Mouse (Mus musculus) c-Kit-negative CD71-positive TER-119-positive erythroid progenitor cells, embryonic 14.5 days (primary cell): ENCODE results near the gene Ctdsp1.
"Not testable (repeated sequence)": the region's sequence is repeated elsewhere in the genome, so short reads cannot be mapped to it uniquely, and the experiment has no call there.

Source experiments
- DNase-seq: peaks from one replicate; pipeline ENCODE4 v3.0.0-alpha.2; 2013; ENCODE audit warnings: low read depth, low spot score

The Ctdsp1 gene

DNA sequence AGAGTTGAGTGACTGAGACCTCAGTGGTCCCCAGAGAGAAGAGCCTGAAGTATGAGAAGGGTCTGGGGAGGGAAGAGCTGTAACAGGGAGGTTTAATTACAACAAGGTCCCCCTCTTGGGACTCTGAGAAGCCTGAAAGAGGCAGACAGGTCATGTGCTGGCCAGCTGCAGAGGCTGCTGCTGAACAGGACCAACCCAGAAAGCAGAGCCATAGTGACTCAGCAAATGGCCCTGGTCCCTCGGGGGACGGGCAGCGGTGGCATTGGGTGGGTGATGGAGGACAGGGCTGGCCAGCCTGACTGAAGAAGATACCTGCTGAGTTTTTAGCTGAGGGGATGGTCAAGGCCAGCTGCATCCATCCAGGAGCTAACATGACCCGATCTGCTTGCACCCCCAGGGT lies 14.9 kb upstream of the Ctdsp1 start:
- DNase-seq: no peak

DNA sequence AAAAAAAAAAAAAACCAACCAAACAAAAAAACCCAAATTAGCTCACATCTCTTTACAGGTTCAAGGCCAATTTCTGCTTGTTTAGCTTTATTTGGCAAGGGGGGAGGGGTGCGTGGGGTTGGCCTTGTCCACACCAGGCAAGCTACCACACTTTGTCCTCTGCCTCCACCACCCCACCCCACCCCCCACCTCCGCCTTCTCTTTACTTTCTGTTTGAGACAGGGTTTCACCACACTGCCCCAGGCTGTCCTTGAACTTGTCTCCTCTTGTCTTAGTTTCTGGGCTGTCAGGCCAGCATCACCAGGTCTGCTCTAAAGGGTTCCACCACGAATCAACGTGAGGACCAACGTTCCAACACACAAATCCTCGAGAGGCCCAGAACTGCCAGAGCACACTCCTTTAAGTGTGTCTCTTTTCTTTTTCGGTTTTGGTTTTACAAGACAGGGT lies 12.2 kb upstream of the Ctdsp1 start:
- no peak for DNase-seq

DNA sequence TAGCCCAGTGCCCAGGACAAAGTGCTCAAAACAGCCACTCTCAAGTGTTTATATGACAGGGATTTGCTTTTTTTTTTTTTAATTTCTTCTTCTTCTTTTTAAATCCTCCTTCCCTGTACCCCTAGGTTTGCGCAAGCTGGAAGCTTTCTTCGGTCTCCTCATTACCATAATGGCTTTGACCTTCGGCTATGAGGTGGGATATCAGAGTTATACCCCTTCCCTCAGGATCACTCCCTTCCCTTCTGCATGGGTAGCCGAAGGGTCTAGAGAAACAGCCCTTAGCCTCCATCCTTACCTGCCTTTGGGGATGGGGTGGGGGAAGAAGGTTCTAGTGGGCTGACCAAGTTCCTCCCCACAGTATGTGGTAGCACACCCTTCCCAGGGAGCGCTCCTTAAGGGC lies 10.8 kb upstream of the Ctdsp1 start:
- no peak for DNase-seq

DNA sequence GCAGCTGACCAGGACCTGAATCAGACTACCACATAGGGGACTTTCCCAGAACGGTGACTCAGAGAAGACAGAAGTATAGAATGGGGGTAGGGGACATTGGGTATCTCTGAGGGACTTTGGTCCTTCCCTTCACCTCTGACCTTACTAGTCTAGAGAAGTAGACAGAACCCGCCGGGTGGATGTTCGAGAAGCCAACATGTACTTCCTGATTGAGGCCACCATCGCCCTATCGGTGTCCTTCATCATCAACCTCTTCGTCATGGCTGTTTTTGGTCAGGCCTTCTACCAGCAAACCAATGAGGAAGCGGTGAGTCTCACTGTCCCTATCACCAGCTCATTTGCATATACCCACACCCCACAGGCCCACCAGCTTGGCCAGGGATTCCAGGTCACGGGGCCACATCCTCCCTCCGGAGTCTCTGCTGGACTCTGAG lies 9.7 kb upstream of the Ctdsp1 start:
- no peak for DNase-seq

DNA sequence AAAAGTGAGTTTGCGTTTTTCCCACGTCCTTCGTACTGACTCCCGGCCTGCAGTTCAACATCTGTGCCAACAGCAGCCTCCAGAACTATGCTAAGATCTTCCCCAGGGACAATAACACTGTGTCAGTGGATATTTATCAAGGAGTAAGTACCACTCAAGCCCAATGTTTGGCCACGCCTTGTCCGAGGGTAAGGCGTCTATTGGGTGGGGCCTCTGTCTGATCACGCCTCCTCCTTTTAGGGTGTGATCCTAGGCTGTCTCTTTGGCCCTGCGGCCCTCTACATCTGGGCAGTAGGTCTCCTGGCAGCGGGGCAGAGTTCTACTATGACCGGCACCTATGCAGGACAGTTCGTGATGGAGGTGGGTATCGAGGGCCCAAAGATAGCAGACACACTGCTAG lies 7.9 kb upstream of the Ctdsp1 start:
- DNase-seq: no peak

DNA sequence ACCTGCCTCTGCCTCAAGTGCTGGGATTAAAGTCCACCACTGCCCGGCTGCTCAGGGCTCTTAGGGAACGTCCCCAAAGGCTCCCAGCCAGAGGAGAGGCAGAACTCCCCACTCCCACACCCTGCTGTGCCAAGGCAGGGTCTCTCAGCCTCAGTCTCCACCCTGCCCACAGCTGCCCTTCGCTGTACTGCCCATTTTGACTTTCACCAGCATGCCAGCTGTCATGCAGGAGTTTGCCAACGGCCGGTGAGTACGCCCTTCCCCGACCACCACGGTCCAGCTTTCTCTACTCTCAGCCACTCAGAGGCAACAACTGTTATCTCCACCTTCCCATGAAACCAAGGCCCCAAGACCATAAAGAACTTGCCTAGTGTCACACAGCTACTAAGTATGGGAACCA lies 6.8 kb upstream of the Ctdsp1 start:
- DNase-seq: no peak

DNA sequence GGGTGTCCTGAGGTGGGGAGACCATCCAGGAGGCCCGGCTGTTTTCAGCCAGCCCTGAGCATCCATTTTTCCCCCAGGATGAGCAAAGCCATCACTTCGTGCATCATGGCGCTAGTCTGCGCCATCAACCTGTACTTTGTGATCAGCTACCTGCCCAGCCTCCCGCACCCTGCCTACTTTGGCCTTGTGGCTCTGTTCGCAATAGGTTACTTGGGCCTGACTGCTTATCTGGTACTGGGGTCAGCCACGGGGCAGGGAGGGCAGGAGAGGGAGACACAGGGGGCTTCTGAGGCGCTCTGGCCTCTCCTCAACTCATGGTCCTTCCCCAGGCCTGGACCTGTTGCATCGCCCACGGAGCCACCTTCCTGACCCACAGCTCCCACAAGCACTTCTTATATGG lies 6.2 kb upstream of the Ctdsp1 start:
- DNase-seq: no peak

DNA sequence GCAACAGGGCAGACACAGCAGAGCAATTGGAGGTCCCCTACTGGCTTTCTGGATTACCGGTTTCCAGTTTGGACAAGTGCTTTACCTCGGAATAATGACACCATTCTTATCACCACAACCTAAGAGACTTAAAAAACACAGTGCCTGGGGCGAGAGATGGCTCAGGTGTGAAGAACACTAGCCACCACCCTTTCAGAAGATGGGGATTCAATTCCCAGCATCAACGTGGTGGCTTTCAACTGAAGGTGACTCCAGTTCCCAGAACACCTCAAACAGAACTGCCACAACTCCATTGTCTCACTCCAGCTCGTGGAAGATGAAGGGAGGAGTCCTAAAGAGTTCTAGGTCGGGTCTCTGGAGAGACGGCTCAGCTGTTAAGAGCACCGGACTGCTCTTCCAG lies 5.8 kb upstream of the Ctdsp1 start:
- DNase-seq: no peak

DNA sequence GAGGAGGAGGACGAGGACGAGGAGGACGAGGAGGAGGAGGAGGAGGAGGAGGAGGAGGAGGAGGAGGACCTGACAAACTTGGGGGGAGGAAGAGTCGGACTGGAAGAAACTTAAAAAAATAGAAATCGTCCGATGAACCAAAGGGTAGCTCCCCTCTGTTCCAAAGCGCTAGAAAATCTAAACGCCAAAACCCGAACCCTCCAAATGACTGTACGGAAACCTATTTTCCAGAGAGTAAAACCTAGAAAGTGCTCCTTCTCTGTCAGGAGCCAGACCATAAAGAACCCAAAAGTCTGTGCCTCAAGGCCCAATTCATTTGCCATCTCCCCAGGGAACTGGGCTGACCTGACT lies 5.0 kb upstream of the Ctdsp1 start:
- no peak for DNase-seq

DNA sequence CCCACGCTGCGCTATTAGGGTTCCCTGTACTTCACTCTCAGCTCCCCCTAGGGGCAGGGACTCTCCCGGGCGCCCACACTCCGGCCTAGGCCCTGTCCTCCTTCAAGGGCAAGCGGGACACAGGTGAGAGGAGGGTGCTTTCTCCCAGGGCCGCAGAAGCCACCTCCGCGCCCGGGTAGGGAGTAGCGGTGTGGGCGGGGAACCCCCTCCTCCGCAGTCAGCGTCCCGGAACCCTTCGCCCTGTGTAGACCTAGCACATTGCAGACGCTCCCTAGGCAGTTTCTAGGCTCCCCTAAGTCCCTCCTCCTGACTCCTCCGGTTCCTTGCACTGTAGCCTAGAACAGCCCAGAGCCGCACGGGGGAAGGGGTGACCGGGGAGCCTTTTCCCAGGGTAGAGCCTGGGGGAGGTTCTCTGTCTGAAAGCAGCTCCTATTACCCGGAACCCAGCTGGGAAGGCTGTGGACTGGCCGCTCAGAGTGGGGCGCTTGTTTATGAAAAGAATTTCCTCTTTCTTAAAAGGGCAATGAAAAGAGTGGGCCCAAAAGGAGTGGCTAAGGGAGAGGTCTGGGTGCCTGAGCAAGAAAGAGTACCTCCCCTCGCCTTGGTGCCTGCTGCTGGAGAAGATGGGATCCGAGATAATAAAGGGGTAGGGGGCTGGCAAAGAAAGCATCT lies 4.5 kb upstream of the Ctdsp1 start:
- peak; percentile 78 for DNase-seq

DNA sequence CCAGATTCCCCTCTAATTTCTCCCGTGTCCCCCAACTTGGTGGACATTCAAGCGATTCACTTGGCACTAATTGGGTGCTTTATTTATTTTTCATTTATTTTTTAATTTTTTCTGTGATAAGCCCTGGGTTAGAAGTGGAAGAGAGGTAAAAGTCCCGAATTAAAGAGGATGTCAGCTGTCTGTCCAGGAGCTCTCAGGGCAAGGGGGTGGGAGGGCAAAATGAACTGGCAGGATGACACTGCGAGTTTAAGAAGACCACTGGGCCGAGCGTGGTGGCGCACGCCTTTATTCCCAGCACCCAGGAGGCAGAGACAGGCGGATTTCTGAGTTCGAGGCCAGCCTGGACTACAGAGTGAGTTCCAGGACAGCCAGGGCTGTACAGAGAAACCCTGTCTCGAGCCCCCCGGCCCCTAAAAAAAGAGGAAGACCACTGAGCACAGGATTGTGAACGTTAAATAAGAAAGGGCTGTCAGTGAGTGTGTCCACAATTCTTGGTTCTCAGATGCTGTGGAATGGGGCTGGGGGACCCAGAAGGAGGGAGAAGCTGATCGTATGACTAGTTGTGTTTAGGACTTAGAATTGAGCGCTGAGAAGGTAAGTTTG lies 3.8 kb upstream of the Ctdsp1 start:
- DNase-seq: no peak

DNA sequence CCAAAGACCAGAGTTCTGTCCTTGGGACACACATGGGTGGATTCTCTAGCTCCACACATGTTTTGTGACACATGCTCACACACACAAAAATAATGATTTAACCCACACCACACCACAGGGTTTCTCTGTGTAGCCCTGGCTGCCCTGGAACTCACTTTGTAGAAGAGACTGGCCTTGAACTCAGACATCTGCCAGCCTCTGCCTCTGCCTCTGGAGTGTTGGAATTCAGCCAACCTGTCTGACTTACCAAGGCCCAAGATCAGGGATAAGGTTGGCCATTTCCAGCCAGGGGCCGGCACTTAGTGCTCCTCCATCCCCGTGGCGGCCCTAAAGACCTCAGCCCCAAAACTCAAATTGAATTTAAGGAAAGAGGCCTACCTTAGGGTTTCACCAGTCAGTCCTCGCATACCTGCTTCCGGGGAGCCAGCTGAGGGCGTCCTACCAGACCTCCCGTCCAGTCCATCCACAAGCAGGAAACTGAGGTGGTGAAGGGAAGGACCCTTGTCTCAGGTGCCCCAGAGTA lies 2.9 kb upstream of the Ctdsp1 start:
- DNase-seq: no peak

DNA sequence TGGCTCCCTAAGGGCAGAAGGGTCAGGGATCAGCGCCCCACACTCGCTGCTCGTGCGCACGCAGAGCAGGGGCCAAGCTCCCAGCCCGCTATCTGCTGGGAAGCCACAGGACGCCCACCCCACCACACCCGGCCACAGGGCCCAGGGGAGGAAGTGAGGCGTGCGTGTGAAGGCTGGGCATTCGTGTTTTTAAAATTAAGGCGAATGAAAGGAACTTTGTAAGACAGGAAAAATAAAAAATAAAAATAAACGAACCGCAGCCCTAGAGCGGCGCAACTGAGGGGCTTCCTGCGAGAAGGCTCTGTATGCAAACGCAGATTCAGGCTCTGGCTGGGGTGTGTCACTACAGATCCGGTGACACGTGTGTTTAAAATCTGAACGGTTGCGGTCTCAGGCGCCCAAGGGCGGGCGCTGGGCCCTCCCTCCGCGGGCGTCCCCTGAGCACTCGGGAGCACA lies 1.4 kb upstream of the Ctdsp1 start:
- DNase-seq: no peak

DNA sequence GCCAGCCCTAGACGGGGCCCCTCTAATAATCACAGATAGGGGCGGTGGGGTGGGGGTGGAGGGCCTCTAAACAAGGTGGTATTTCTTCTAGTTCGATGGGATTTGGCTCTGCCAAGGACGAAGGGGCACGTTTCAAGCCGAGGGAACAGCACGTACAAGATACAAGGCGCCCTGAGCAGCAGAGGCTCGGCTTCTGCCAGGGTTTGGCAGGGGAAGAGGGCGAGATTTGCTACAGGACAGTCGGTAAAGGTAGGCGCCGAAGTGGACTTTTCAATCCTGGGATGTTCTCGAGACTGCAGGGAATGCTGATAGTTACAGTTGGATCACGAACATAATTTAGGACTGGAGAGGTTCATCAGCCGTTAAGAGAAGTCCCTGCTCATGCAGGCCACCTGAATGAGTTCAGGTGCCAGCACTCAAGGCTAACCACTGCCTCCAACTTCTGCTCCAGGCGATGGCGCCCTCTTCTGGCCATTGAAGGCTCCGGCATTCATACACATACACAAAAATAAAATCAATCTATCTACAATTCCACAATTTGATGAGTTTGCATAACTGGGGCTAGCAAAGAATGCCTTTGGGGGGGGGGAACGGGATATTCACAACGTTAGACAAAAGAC lies 912 bp upstream of the Ctdsp1 start:
- peak; percentile 80 for DNase-seq

DNA sequence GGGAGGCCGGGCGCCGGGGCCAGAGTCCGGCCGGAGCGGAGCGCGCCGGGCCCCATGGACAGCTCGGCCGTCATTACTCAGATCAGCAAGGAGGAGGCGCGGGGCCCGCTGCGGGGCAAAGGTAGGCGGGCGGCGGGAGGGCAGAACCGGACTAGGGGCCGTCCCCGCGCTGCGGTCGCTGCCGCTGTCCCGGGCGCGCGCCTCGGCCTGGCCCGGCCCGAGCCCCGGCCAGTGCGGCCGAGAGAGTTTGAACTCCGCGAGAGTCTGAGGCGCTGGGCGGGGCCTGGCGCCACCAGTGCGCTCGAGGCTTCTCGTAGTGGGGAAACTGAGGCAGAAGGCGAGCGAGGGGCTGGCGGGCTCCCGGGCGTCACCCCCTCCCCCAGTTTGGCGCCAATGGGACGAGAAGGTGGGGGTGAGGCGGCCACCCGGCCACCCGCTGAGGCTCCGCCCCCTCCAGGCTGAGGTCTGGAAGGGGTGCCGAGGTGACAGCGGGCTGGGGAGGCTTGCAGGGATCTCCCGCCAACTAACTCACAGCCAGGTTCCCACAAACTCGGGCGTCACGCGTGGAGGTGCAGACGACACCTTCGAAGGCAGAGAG lies 634 bp downstream of the Ctdsp1 start:
- peak; percentile 54 for DNase-seq

DNA sequence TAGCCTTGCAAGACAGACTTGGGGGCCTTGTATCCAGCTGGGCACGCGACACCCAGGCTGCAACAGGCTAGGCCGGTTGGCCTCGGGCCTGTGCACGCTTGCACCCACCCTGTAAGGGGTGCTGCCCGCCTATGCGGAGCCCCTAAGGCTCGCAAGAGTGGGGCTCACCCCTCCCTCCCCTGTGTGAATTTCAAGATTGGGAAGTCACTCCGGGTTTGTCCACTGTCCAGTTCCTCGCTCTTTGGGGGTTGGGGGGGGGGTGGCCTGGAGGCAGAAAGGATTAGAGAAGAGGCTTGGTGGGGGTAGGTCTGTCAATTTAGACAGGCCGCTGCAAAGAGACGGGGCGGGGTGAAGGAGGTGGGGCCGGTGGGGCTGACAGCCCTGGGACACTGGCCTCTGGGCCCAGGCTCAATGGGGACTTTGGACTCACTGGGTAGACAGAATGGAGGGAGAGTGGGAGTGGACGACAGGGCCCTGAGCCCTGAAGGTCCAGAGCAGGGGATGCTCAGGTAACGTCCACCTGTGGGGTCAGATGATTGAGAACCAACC lies 1.2 kb downstream of the Ctdsp1 start:
- DNase-seq: no peak

DNA sequence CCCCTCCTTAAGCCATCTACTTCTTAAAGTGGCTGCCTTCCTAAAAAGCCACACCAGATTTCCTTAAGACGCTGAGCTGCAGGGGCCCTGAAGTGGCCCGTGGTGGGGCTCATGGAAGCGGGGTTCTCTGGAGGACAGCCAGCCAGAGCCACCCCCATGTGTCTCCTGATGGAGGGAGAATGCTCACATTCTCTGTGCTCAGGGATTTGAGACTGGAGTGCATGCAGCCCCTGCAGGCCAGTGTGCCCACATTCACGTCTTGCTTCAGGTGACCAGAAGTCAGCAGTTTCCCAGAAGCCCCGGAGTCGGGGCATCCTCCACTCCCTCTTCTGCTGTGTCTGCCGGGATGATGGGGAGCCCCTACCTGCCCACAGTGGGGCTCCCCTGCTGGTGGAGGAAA lies 1.7 kb downstream of the Ctdsp1 start:
- DNase-seq: no peak

DNA sequence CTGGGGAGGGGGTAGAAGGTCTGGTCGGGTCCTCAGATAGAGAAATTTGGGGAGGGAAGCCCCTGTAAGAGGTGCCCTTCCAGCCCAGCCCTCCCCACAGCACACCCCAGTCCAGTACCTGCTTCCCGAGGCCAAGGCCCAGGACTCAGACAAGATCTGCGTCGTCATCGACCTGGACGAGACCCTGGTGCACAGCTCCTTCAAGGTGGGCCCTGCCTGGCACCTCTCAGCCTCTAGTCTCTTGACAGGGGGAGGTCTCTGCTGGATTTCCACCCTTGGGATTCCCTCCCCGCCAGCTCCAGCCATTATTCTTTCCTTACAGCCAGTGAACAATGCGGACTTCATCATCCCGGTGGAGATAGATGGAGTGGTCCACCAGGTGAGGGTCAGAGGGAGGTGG lies 2.4 kb downstream of the Ctdsp1 start:
- DNase-seq: no peak

DNA sequence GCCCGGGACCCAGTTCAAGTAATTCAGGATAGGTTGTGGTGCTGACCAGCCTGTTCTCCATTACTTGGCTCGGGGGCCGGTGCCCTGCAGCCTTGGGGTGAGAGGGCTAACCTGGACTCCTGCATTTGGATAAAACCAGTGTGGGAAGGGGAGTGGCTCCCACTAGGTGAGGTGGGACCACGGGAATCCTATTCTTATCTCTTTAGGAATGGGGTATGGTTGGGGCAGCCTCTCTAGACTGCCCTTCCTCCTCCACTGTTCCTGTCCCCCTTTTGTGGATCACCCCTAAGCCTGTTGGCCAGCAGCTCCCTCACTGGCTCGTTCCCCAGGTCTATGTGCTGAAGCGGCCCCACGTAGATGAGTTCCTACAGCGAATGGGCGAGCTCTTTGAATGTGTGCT lies 3.0 kb downstream of the Ctdsp1 start:
- no peak for DNase-seq

DNA sequence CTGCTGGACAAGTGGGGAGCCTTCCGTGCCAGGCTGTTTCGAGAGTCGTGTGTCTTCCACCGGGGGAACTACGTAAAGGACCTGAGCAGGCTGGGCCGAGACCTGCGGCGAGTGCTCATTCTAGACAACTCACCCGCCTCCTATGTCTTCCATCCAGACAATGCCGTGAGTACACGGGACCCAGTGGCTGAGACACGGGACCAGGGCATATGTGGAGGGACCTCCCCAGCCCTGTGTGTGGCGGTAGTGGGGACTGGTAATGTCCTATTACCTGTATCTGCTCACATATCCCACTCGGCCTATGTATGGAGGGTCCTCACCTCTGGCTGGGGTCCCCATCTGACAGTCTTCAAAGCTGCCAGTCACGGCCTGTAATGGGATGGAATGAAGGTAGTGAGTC lies 3.5 kb downstream of the Ctdsp1 start:
- no peak for DNase-seq

DNA sequence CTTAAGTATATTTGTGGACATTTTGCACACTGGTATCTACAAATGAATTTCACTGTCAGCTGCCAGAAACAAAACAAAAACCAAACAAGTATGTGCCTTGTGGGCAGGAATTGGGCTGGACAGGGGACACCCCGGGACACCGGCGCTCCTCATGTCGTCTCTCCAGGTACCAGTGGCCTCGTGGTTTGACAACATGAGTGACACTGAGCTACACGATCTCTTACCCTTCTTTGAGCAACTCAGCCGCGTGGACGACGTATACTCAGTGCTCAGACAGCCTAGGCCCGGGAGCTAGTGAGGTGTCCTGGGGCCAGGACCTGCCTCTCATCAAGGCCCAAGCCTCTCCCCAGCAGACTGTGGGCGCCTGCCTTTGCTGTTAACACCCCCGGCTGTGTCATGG lies 4.0 kb downstream of the Ctdsp1 start:
- no peak for DNase-seq

DNA sequence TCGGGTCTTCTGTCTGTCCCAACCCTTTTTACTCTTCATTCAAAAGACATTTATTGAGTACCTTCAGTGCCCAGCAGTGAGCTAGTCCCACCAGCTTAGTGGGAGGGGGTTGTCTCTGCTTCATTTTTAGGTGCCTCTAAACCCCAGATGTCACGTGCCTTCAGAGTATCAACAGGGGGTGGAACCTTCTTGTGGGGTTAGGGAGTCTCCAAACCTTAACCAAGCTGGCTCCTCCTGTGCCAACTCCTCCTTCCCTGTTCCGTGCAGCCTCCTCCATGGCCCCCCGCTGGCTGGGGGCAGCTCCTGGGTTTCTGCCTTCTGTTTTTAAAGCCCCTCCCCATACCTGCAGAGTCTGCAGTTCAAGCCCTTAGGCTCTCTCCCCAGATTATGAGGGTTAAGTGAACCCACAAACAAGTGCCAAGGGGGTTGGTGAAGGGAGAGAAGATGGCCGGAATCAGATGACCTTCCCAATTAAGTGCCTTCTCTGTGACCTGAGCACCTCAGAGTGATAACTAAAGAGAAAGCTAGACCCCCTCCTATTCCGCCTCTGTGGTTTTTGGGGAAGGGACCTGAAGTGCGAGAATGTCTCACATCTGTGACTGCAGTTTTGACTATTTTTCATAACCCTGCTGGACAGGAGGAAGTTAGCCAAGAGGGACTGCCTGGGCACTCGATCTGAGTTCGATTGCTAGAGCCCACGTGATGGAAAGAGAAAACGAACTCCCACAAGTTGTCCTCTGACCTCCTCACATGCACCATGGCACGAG lies 5.3 kb downstream of the Ctdsp1 start:
- DNase-seq: not testable (repeated sequence)
